20 mouse cellular contexts compared by ENCODE assay signal in the genomic region with DNA sequence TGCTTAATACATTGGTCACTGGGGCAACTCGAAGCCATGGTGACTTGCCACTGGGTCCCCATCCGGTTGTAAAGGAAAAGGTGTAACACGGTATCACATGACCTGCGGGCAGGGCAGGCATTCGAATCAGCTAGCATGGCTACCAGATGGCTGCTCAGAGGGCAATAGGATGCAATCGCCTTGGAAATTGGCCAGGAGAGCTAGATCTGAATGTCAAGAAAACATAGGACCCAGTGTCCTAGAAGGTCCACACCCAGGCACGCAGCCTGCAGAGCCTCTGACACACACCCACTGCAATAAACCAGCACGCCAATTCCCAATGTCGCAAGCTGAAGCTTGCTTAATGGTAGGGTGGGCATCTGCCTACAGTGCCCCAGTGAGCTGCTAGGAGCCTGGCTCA. TPM values are rescaled to one million over a fixed set of nuclear protein-coding genes. Genes with fewer than 3 reads are reported as not detected.
A peak's percentile ranks its signal among the peaks of the same experiment; 100 is the strongest.
DNase-seq lines count a peak whose midpoint lies in the region; ATAC-seq and TF ChIP-seq lines count a peak whose summit lies in the region.
"Had no signal": no experiment of that assay in that cellular context is flagged by ENCODE, and none has a peak within 500 bp of the region (broad histone marks: within the 10 kb centered on the region; RNA-seq: fewer than 3 reads in every experiment).

No protein-coding gene starts in this region.

- WGBS in intestine, embryonic 14.5 days = 69% methylated on average over 9 of the region's 9 CpGs
- WGBS in small intestine, adult 2 months = 30% methylated on average over 9 of the region's 9 CpGs

- no peak overlapping the region for H3K9ac ChIP-seq in intestine, embryonic 14.5 days (ENCODE audit: low read length)
- H3K9ac ChIP-seq: forebrain, postnatal 0 days; hindbrain, embryonic 15.5 days; liver, embryonic 14.5 days had no signal

- no peaks in the 10 kb centered on the region for H3K9me3 ChIP-seq in intestine, embryonic 14.5 days (ENCODE audit: control insufficient read depth, low read length)
- H3K9me3 ChIP-seq: hindbrain, embryonic 15.5 days; midbrain, embryonic 10.5 days had no signal

- 0 out of 2 replicates have a peak, but pooled peaks cover 4% of the 10 kb centered on the region for H3K36me3 ChIP-seq in intestine, embryonic 14.5 days (ENCODE audit: control insufficient read depth, insufficient read depth, low read length)
- H3K36me3 ChIP-seq in small intestine, adult 2 months (ENCODE audit: control insufficient read depth, insufficient read depth, low read length) = peaks cover 51% of the 10 kb centered on the region
- H3K36me3 ChIP-seq: hindbrain, embryonic 15.5 days; midbrain, embryonic 10.5 days had no signal

- H3K4me1 ChIP-seq in intestine, embryonic 14.5 days (replicated peaks; ENCODE audit: control insufficient read depth, insufficient read depth, low read length) = no peaks in the 10 kb centered on the region
- peaks cover 16% of the 10 kb centered on the region for H3K4me1 ChIP-seq in small intestine, adult 2 months (ENCODE audit: control insufficient read depth, insufficient read depth, insufficient read length, low read length)
- H3K4me1 ChIP-seq: hindbrain, embryonic 15.5 days; midbrain, embryonic 10.5 days had no signal

- ATAC-seq in intestine, embryonic 14.5 days (replicated peaks; ENCODE audit: low FRiP score, low TSS enrichment, low read depth) = peak; percentile 24
- ATAC-seq: forebrain, postnatal 0 days; Patski had no signal

- no peak for TF ChIP-seq POLR2A in small intestine, adult 2 months (IDR thresholded peaks at IDR 0.05; ENCODE audit: low read depth, low read length)

- DNase-seq in cerebellum, postnatal 10 days = peak; percentile 72 to 82
- DNase-seq in cerebellum, adult 11-12 months = no peak
- DNase-seq in lung, adult 18-20 months = peak; percentile 44 to 59
- DNase-seq in lung, postnatal 10 days = no peak
- DNase-seq in intestine, embryonic 14.5 days (ENCODE audit: low spot score) = peak; percentile 66
- no peak for DNase-seq in ovary, adult 18-20 months (ENCODE audit: low spot score)
- no peak for DNase-seq in heart, adult 18-20 months
- DNase-seq: cerebellum, adult 2 months; forebrain, postnatal 0 days; heart, postnatal 10 days; kidney, adult 9 months; right cerebral cortex, adult 18-20 months; spleen, adult 18-20 months had no signal

- H3K4me3 ChIP-seq in intestine, embryonic 14.5 days (ENCODE audit: low read depth, low read length) = no peak overlapping the region
- H3K4me3 ChIP-seq in small intestine, adult 2 months (ENCODE audit: low read depth, low read length) = peak overlapping the region; percentile 39
- H3K4me3 ChIP-seq: hindbrain, embryonic 15.5 days; layer of hippocampus, adult 2 months; midbrain, embryonic 10.5 days had no signal

- TF ChIP-seq CTCF in small intestine, adult 2 months (IDR thresholded peaks at IDR 0.05; ENCODE audit: extremely low read depth, insufficient read length, insufficient replicate concordance, low read depth, low read length) = no peak

- no peak overlapping the region for H3K27ac ChIP-seq in intestine, embryonic 14.5 days (ENCODE audit: low read depth)
- peak overlapping the region; percentile 97 for H3K27ac ChIP-seq in small intestine, adult 2 months (ENCODE audit: insufficient read depth, low read depth, low read length)
- H3K27ac ChIP-seq: hindbrain, embryonic 15.5 days; layer of hippocampus, adult 2 months; liver, embryonic 14.5 days; midbrain, embryonic 10.5 days had no signal

- H3K27me3 ChIP-seq in intestine, embryonic 14.5 days (replicated peaks; ENCODE audit: control insufficient read depth, insufficient read depth, low read length) = no peaks in the 10 kb centered on the region
- no peaks in the 10 kb centered on the region for H3K27me3 ChIP-seq in small intestine, adult 2 months (ENCODE audit: control insufficient read depth, insufficient read depth, low read length)
- H3K27me3 ChIP-seq: hindbrain, embryonic 15.5 days; Patski had no signal

- peak overlapping the region; percentile 14; the same call in 1 of the 2 replicates for H3K4me2 ChIP-seq in intestine, embryonic 14.5 days (ENCODE audit: low read length)
- H3K4me2 ChIP-seq: hindbrain, embryonic 15.5 days had no signal

RNA-seq across cellular contexts. Expression of a gene that starts 4.7 kb away (rescaled TPM):
- polyA plus RNA-seq in intestine, embryonic 14.5 days (2014; fragmentation: Nextera tagmentation; extraction: Ambion mirVana) = 604 and 737 TPM in 2 replicates
- 1,096 and 2,780 TPM in 2 replicates for polyA plus RNA-seq in small intestine, adult 2 months (2012; rRNA removed)
- total RNA-seq in heart, adult 18-20 months (2021) = 10 to 100 TPM in 1 of 2 experiments, 1 to 10 TPM in 1; 9.6 to 18.7 TPM

RNA-seq across cellular contexts. Expression of a gene that starts 13.3 kb away (rescaled TPM):
- 188 and 194 TPM in 2 replicates for polyA plus RNA-seq in intestine, embryonic 14.5 days (2014; fragmentation: Nextera tagmentation; extraction: Ambion mirVana)
- 201 and 291 TPM in 2 replicates for polyA plus RNA-seq in small intestine, adult 2 months (2012; rRNA removed)
- total RNA-seq in heart, adult 18-20 months (2021) = 1,000 to 10,000 TPM; 1,960 to 1,989 TPM

RNA-seq across cellular contexts. Expression of a gene that starts 25.3 kb away (rescaled TPM):
- polyA plus RNA-seq in intestine, embryonic 14.5 days (2014; fragmentation: Nextera tagmentation; extraction: Ambion mirVana) = 0.42 and 0.58 TPM in 2 replicates
- polyA plus RNA-seq in small intestine, adult 2 months (2012; rRNA removed) = 2.4 TPM in 1 of 2 replicates, not detected in the other
- 1 to 10 TPM in 1 of 2 experiments, under 1 TPM in 1; 0.93 to 1.8 TPM for total RNA-seq in heart, adult 18-20 months (2021)
- total RNA-seq: gastrocnemius, adult 8-10 months; layer of hippocampus, adult 2 months had no signal
- polyA plus RNA-seq: cerebellum, adult 2 months had no signal

RNA-seq across cellular contexts. Expression of a gene that starts 30.0 kb away (rescaled TPM):
- 232 and 241 TPM in 2 replicates for polyA plus RNA-seq in intestine, embryonic 14.5 days (2014; fragmentation: Nextera tagmentation; extraction: Ambion mirVana)
- 67.1 and 140 TPM in 2 replicates for polyA plus RNA-seq in small intestine, adult 2 months (2012; rRNA removed)
- total RNA-seq in heart, adult 18-20 months (2021) = 100 to 1,000 TPM; 196 to 224 TPM

RNA-seq across cellular contexts. Expression of a gene that starts 42.9 kb away (rescaled TPM):
- 0.23 and 0.44 TPM in 2 replicates for polyA plus RNA-seq in intestine, embryonic 14.5 days (2014; fragmentation: Nextera tagmentation; extraction: Ambion mirVana)
- polyA plus RNA-seq in small intestine, adult 2 months (2012; rRNA removed) = 0.08 and 0.10 TPM in 2 replicates
- under 1 TPM; 0.31 to 0.35 TPM for total RNA-seq in heart, adult 18-20 months (2021)
- total RNA-seq: forebrain, postnatal 0 days had no signal

Comparison
In these comparisons a context has a peak if more than half of its experiments do, and no peak if none do; other contexts are left out.
1. DNase-seq: peak in cerebellum, postnatal 10 days (2 of 2), lung, adult 18-20 months (2 of 2) and intestine, embryonic 14.5 days (single experiment); none in cerebellum, adult 11-12 months (single experiment), lung, postnatal 10 days (single experiment), ovary, adult 18-20 months (single experiment) and heart, adult 18-20 months (0 of 2).